Mouse (Mus musculus): ENCODE measurements around the gene Cdkal1. TPM values are rescaled to one million over a fixed set of nuclear protein-coding genes. Genes with fewer than 3 reads are reported as not detected.

Gene Cdkal1
- polyA plus RNA-seq, 1 experiment from 2014 or later = 31.8 TPM

DNA sequence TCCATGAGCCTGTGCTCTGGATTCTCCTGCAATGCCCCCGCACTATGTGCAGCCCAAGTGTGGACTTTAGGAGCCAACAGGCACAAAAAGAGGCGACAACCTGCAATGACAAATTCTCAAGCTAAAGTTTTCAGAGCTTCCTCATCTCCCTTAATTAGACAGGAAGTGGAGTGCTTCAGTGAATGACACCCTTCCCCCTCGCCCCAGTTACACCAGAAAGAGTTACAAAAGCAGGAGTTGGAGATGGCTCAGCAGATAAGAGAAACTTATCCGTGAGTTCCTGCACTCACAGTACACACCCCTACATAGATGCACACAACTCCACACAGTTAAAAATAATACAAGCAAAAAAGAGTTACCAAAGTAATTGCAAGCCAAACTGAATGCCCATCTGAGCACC, 620.4 kb downstream of the Cdkal1 start:
- Histone ChIP-seq H3K27ac (no peak overlapping the region), H3K9me3 (no peaks in the 10 kb centered on the region), H3K4me3 (no peak overlapping the region), H3K27me3 (no peaks in the 10 kb centered on the region), H3K36me3 (no peaks in the 10 kb centered on the region), H3K4me1 (no peaks in the 10 kb centered on the region), H3K4me2 (no peak overlapping the region), H3K9ac (no peak overlapping the region)
- WGBS = 64% methylated on average over 4 of the region's 4 CpGs
- no peak for ATAC-seq (ENCODE audit: insufficient number of reproducible peaks, low FRiP score, low TSS enrichment, low read depth)

DNA sequence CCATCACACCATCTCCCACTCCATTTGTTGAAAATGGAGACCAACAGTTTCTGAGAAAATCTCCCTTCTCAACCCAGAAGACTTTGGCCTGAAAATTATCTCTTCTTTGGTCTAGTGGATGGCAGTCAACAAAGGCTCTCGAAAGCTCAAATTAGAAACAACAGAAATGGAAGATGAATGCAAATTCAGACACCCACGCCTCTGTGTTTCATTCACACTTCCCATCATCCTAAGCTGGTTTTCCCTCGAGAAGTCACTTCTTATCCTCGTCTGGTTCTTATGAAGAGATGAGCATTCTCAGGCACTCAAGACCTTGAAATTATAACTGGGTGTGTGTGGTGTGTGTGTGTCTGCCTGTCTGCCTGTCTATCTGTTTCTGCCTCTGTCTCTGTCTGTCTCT, 621.0 kb downstream of the Cdkal1 start:
- Histone ChIP-seq H3K4me1 (no peaks in the 10 kb centered on the region), H3K27ac (no peak overlapping the region), H3K9me3 (no peaks in the 10 kb centered on the region), H3K4me3 (no peak overlapping the region), H3K36me3 (no peaks in the 10 kb centered on the region), H3K4me2 (no peak overlapping the region), H3K9ac (no peak overlapping the region), H3K27me3 (no peaks in the 10 kb centered on the region)
- ATAC-seq (ENCODE audit: insufficient number of reproducible peaks, low FRiP score, low TSS enrichment, low read depth) = no peak
- WGBS = 80% methylated on average over 4 of the region's 4 CpGs

DNA sequence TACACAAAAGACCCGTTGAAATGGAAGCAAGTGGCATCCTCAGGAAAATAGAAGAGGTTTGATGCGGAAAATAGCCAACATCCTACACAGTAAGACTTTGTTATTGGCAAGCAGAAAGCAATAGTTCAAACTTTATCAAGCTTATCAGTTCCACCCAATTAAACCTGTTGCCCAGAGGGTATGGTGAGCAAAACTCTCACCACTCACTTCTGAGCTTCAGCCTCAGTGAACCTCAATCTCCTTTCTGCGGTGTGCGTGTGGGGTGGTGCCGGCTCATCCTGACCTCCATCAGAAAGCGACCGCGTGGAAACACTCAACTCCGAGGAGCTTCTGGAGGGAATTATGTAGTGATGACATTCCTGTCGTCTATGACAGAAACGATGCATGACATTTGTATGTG, 621.5 kb downstream of the Cdkal1 start:
- no peak for ATAC-seq (ENCODE audit: insufficient number of reproducible peaks, low FRiP score, low TSS enrichment, low read depth)
- Histone ChIP-seq H3K4me1 (no peaks in the 10 kb centered on the region), H3K9ac (no peak overlapping the region), H3K4me2 (no peak overlapping the region), H3K36me3 (no peaks in the 10 kb centered on the region), H3K27me3 (no peaks in the 10 kb centered on the region), H3K27ac (no peak overlapping the region), H3K4me3 (no peak overlapping the region), H3K9me3 (no peaks in the 10 kb centered on the region)
- 83% methylated on average over 11 of the region's 11 CpGs for WGBS

DNA sequence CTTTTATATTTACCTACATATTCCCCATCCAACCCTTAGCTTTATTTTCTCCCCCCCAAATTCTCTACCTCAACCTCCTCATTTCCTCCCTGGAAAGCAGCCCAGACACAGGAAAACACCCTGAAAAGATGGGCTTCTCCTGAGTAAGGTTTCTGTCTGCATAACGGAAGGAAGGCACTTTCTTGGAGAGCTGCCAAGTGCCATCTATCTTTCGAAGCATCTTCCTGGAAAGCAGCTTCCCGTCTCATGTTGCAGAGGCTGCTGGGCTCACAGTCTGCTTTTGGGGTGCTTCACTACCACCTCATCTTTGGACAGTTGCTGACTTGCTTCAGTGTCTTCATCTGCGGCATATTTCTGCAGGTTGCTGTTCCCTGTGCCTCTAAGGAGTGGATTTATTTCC, 622.8 kb downstream of the Cdkal1 start:
- no peaks in the 10 kb centered on the region for H3K4me1 ChIP-seq
- no peaks in the 10 kb centered on the region for H3K36me3 ChIP-seq
- no peaks in the 10 kb centered on the region for H3K27me3 ChIP-seq
- no peak overlapping the region for H3K4me2 ChIP-seq
- no peak for ATAC-seq (ENCODE audit: insufficient number of reproducible peaks, low FRiP score, low TSS enrichment, low read depth)
- no peak overlapping the region for H3K4me3 ChIP-seq
- no peak overlapping the region for H3K27ac ChIP-seq
- 45% methylated on average over 4 of the region's 4 CpGs for WGBS
- H3K9me3 ChIP-seq = no peaks in the 10 kb centered on the region
- no peak overlapping the region for H3K9ac ChIP-seq

DNA sequence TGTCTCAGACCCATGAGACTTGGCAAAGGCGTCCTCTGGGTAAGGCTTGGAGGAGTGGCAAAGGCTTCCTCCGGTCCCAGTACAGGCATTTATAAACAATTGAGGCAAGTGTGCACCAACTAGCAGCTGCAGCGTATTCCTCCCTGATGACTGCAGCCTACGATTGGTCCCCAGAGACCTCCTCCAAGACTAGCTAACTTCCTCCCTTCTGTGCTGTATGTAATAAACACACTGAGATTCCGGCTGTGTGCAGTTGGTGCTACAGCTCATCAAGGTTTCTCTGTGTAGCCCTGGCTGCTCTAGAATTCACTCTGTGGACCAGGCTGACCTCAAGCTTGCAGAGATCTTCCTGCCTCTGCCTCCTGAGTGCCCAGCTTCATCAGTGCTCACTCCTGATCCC, 630.7 kb downstream of the Cdkal1 start:
- no peaks in the 10 kb centered on the region for H3K9me3 ChIP-seq
- no peak for ATAC-seq (ENCODE audit: insufficient number of reproducible peaks, low FRiP score, low TSS enrichment, low read depth)
- no peaks in the 10 kb centered on the region for H3K4me1 ChIP-seq
- H3K36me3 ChIP-seq = no peaks in the 10 kb centered on the region
- no peak overlapping the region for H3K4me2 ChIP-seq
- H3K9ac ChIP-seq = no peak overlapping the region
- H3K4me3 ChIP-seq = no peak overlapping the region
- no peak overlapping the region for H3K27ac ChIP-seq
- H3K27me3 ChIP-seq = no peaks in the 10 kb centered on the region
- 69% methylated on average over 5 of the region's 5 CpGs for WGBS

DNA sequence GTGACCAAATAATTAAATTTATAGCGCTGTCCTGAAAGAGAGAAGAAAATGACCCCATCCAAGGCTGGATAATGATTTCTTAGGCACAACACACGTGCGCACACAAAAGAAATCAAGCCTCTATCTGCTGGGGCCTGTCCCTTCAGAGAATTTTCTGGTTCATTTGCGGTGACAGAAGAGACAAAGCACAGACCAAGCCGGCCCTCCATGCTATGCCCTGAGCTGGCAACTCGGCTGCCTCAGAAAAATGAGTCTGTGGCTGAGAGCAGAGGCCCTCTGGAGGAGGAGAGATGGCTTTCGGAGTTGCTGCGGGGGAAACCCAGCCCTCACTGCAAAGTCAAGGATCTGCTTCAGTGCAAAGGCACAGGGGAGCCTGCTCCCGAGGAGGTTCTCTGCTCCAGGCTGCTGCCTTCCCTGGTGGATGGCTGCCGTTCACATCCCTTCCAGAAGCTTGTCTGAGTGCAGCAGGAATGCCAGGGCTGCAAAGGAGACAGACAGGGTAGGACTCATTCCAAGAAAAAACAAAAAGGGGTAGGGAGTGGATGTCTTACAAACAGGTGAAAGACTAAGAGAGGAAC, 633.1 kb downstream of the Cdkal1 start:
- H3K27ac ChIP-seq = no peak overlapping the region
- no peak overlapping the region for H3K9ac ChIP-seq
- H3K4me2 ChIP-seq = no peak overlapping the region
- ATAC-seq (ENCODE audit: insufficient number of reproducible peaks, low FRiP score, low TSS enrichment, low read depth) = no peak
- H3K9me3 ChIP-seq = 0 out of 2 replicates have a peak, but pooled peaks cover 3% of the 10 kb centered on the region
- WGBS = 30% methylated on average over 10 of the region's 10 CpGs
- H3K4me3 ChIP-seq = no peak overlapping the region
- no peaks in the 10 kb centered on the region for H3K36me3 ChIP-seq
- no peaks in the 10 kb centered on the region for H3K27me3 ChIP-seq
- no peaks in the 10 kb centered on the region for H3K4me1 ChIP-seq

DNA sequence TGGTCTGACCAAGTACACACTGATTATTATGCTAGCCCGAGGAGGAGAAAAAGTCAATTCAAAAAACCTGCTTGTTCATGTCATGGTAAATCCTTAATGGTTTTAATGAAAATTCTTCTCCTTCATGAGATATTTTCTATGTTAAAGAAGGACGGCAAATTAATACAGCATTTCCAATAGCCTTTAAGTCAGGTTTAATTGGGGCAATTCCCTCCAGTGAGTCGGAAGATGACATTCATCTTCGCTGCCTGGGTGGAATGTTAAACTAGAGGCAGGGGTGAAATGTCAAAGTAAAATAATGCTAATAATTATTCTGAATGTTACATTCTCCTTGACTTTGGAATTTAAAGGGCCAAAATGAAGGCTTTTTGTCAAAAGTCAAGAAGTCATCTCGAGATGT, 633.8 kb downstream of the Cdkal1 start:
- H3K36me3 ChIP-seq = no peaks in the 10 kb centered on the region
- no peaks in the 10 kb centered on the region for H3K27me3 ChIP-seq
- no peak overlapping the region for H3K9ac ChIP-seq
- H3K9me3 ChIP-seq = 0 out of 2 replicates have a peak, but pooled peaks cover 3% of the 10 kb centered on the region
- WGBS = 71% methylated on average over 5 of the region's 5 CpGs
- no peak for ATAC-seq (ENCODE audit: insufficient number of reproducible peaks, low FRiP score, low TSS enrichment, low read depth)
- no peak overlapping the region for H3K27ac ChIP-seq
- no peak overlapping the region for H3K4me2 ChIP-seq
- H3K4me1 ChIP-seq = no peaks in the 10 kb centered on the region
- H3K4me3 ChIP-seq = no peak overlapping the region

DNA sequence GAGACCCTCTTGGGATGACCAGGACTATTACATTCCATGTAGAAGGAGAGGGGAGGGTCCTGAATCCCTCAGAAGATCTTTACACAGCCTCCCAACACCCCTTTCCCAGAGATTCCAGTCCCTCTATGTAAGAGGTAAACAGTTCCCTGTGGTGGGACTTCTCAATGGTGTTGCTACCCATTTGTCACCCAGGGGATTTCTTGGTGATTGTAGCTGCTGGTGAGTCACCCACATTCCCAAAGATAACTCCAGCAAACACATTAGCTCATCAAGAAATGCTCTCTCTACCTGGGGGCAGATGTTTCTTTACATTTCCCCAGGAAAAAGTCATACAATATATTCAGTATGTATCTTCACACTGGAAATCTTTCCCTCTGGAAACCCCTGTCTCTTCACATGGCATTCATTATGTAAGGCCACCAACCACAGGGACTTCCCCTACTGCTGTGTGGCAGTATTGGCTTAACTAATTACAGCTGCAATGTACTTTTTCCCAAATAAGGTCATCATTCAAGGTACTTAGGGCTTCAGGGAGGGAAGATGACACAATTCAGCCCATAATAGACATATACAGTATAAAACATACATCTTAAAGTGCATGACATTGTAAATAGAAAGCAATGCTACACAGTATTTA, 636.8 kb downstream of the Cdkal1 start:
- H3K4me1 ChIP-seq = no peaks in the 10 kb centered on the region
- no peak overlapping the region for H3K4me3 ChIP-seq
- H3K36me3 ChIP-seq = no peaks in the 10 kb centered on the region
- H3K9me3 ChIP-seq = 0 out of 2 replicates have a peak, but pooled peaks cover 3% of the 10 kb centered on the region
- no peak overlapping the region for H3K4me2 ChIP-seq
- no peak overlapping the region for H3K27ac ChIP-seq
- no peaks in the 10 kb centered on the region for H3K27me3 ChIP-seq
- no peak overlapping the region for H3K9ac ChIP-seq
- ATAC-seq (ENCODE audit: insufficient number of reproducible peaks, low FRiP score, low TSS enrichment, low read depth) = no peak

DNA sequence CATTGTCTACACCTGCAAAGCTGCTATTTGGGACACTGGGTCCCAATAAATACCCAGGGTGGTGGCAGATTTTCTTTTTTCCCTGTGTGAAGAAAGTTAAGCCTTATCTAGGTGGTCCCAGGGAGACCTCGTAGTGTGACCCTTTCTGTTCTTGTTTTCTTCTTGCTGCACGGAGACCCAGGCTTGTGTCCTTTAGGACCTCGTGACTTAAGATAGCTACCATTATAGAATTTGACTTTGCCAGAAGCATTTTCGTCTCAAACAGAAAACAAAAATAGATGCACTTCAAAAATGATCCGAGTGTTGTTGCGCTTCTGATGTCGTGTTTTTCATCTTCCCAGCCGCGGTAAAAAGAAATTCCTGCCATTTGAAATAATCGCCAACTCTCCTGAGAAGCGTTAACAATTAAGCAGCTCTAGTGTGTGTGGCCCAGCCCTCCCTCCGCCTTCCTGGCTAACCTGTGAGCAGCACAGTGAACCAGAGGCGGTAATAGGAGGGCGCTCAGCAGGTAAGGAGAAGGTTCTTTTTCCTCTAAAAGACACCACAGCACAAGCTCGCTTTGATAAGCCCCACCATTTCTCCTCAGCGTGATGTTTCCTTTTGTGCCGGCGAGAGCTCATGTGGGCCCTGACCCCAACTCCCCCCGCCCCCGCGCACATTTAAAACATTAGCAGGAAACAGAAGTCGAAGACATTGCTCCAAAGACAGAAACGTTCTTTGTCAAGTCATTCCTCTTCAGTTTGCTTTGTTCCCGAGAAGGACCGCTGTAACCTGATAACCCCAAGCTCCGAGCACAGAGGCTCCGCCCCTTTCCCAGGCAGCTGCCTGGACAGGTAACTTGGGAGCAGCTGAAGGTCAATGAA, 645.1 kb downstream of the Cdkal1 start:
- Histone ChIP-seq H3K4me2 (peak overlapping the region; percentile 72), H3K9ac (0 out of 2 replicates have a peak overlapping the region, but pooled peaks have one; percentile 10), H3K9me3 (no peaks in the 10 kb centered on the region), H3K27ac (peak overlapping the region; percentile 65; the same call in 1 of the 2 replicates), H3K4me3 (peak overlapping the region; percentile 36), H3K36me3 (no peaks in the 10 kb centered on the region), H3K4me1 (peaks cover 12% of the 10 kb centered on the region), H3K27me3 (no peaks in the 10 kb centered on the region)
- ATAC-seq (ENCODE audit: insufficient number of reproducible peaks, low FRiP score, low TSS enrichment, low read depth) = no peak
- 4% methylated on average over 27 of the region's 27 CpGs for WGBS

DNA sequence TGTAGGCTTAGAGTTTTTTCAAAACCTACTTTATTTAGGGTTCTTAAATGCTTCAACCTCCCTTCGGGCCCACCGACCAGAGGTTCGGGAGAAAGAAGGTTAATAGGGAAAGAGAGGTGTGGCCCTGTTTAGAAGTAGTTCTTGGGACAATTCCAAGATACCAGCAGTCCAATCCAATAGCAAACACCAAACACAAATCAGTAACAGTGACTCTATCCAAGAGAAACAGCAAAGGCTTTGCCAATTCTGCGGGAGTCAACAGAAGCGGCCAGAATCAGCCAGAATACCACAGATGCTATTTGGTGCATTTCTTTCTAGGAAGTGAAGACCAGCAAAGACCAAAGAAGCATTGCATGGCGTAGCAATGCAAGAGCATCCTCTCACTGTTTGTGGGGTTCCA, 646.7 kb downstream of the Cdkal1 start:
- Histone ChIP-seq H3K9me3 (no peaks in the 10 kb centered on the region), H3K9ac (no peak overlapping the region), H3K27ac (no peak overlapping the region), H3K36me3 (no peaks in the 10 kb centered on the region), H3K27me3 (no peaks in the 10 kb centered on the region), H3K4me1 (peaks cover 12% of the 10 kb centered on the region), H3K4me3 (no peak overlapping the region), H3K4me2 (no peak overlapping the region)
- 89% methylated on average over 6 of the region's 6 CpGs for WGBS
- ATAC-seq (ENCODE audit: insufficient number of reproducible peaks, low FRiP score, low TSS enrichment, low read depth) = no peak

DNA sequence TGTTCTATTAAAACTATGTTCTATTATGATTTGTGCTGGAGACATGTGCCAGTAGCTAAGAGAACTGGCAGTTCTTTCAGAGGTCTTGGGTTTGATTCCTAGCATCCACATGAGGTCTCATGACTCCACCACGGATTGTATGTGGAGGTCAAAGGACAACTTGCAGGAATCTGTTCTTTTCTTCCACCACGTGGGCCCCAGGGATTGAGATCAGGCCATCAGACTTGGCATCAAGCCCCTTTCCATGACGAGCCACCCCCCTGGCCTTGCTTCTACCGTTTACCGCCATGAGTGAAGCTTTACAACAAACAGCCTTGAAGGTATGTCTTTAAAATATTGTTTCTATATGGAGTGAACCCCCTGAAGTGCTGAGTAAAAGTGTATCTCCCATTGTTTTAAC, 651.6 kb downstream of the Cdkal1 start:
- Histone ChIP-seq H3K27ac (no peak overlapping the region), H3K4me3 (no peak overlapping the region), H3K4me2 (no peak overlapping the region), H3K9me3 (no peaks in the 10 kb centered on the region), H3K4me1 (peaks cover 4% of the 10 kb centered on the region; the same call in 1 of the 2 replicates), H3K9ac (no peak overlapping the region), H3K36me3 (no peaks in the 10 kb centered on the region), H3K27me3 (no peaks in the 10 kb centered on the region)
- no peak for ATAC-seq (ENCODE audit: insufficient number of reproducible peaks, low FRiP score, low TSS enrichment, low read depth)
- 80% methylated on average over 5 of the region's 5 CpGs for WGBS

DNA sequence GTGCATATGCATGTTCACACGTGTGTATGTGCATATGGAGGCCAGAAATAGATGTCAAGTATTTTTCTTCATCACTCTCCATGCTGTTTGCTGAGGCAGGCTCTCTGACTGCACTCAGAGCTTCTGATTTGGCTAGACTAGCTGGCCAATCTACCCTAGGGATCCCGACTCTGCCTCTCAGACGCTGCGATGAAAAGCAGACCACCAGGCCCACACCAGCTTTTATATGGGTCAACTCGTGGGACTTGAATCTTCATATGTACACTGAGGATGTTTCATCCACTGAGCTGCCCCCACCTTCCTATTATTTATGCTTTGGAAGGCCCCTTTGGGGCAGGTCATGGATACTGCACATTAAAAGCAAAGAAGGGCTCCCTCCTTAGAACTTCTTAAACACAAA, 652.0 kb downstream of the Cdkal1 start:
- WGBS = 72% methylated on average over 5 of the region's 5 CpGs
- no peak for ATAC-seq (ENCODE audit: insufficient number of reproducible peaks, low FRiP score, low TSS enrichment, low read depth)
- Histone ChIP-seq H3K27me3 (no peaks in the 10 kb centered on the region), H3K4me3 (no peak overlapping the region), H3K27ac (peak overlapping the region; percentile 61; the same call in 1 of the 2 replicates), H3K36me3 (no peaks in the 10 kb centered on the region), H3K9ac (no peak overlapping the region), H3K4me2 (no peak overlapping the region), H3K9me3 (no peaks in the 10 kb centered on the region), H3K4me1 (peaks cover 4% of the 10 kb centered on the region; the same call in 1 of the 2 replicates)

Measured in limb, embryonic 15.5 days (tissue).